Mouse (Mus musculus) myocyte (in vitro differentiated cells): ENCODE results near the gene Actr6. TPM values are rescaled to one million over a fixed set of nuclear protein-coding genes. Genes with fewer than 3 reads are reported as not detected.

Experiments used
- H3K27me3 ChIP-seq: one replicate; pipeline ENCODE4 v1.6.1; 2011; ENCODE audit not compliant: control insufficient read depth, insufficient read depth, insufficient read length
- H3K36me3 ChIP-seq: one replicate; pipeline ENCODE4 v1.6.1; 2011; ENCODE audit not compliant: control insufficient read depth, insufficient read depth
- H3K4me2 ChIP-seq: one replicate; pipeline ENCODE4 v1.6.1; 2011; ENCODE audit warnings: low read depth, control low read depth
- H3K4me3 ChIP-seq: one replicate; pipeline ENCODE4 v1.5.1; 2011; ENCODE audit warnings: mild to moderate bottlenecking, control low read depth, moderate library complexity
- H3K79me2 ChIP-seq: one replicate; pipeline ENCODE4 v1.6.1; 2011; ENCODE audit not compliant: control insufficient read depth, insufficient read depth
- H3ac ChIP-seq: one replicate; pipeline ENCODE4 v1.6.1; 2011; ENCODE audit not compliant: control insufficient read depth, insufficient read length
- CEBPB ChIP-seq: IDR thresholded peaks from 2 replicates; pipeline ENCODE4 v1.6.1; 2011; ENCODE audit warnings: mild to moderate bottlenecking, moderate library complexity; ENCODE audit not compliant: poor library complexity, insufficient read depth, severe bottlenecking
- E2F4 ChIP-seq: IDR thresholded peaks from one replicate; pipeline ENCODE4 v1.6.1; 2011; ENCODE audit warnings: mild to moderate bottlenecking, control low read depth, moderate library complexity; ENCODE audit not compliant: insufficient read depth
- MAX ChIP-seq: IDR thresholded peaks from one replicate; pipeline ENCODE4 v1.6.1; 2011; ENCODE audit warnings: low read depth, mild to moderate bottlenecking, control low read depth
- MYOD1 ChIP-seq, 3 experiments: IDR thresholded peaks; one replicate each; pipeline ENCODE4 v1.6.1; 2011; ENCODE audit warnings: control low read depth in 2 of 3, low read depth in 2 of 3, mild to moderate bottlenecking in 2 of 3, moderate library complexity in 1 of 3; ENCODE audit not compliant: insufficient read length in 2 of 3, control insufficient read depth in 1 of 3
- MYOG ChIP-seq, 3 experiments: IDR thresholded peaks; one replicate each; pipeline ENCODE4 v1.6.1; 2011; ENCODE audit warnings: control low read depth in 2 of 3, low read depth in 2 of 3, mild to moderate bottlenecking in 2 of 3; ENCODE audit not compliant: insufficient read length in 2 of 3, control insufficient read depth in 1 of 3, insufficient read depth in 1 of 3
- POLR2A ChIP-seq: IDR thresholded peaks from one replicate; pipeline ENCODE4 v1.6.1; 2011; ENCODE audit warnings: low read depth, mild to moderate bottlenecking, control low read depth, moderate library complexity; ENCODE audit not compliant: insufficient read length
- POLR2AphosphoS2 ChIP-seq: IDR thresholded peaks from one replicate; pipeline ENCODE4 v1.6.1; 2011; ENCODE audit warnings: low read depth, control low read depth; ENCODE audit not compliant: insufficient read length
- REST ChIP-seq: IDR thresholded peaks from one replicate; pipeline ENCODE4 v1.6.1; 2011; ENCODE audit warnings: mild to moderate bottlenecking, control low read depth, moderate library complexity; ENCODE audit not compliant: insufficient read depth, insufficient read length
- SRF ChIP-seq: IDR thresholded peaks from one replicate; pipeline ENCODE4 v1.6.1; 2011; ENCODE audit warnings: low read depth; ENCODE audit not compliant: control insufficient read depth, insufficient read length
- TCF12 ChIP-seq: IDR thresholded peaks from one replicate; pipeline ENCODE4 v1.6.1; 2011; ENCODE audit warnings: mild to moderate bottlenecking, control low read depth; ENCODE audit not compliant: poor library complexity, insufficient read depth, severe bottlenecking
- TCF3 ChIP-seq: IDR thresholded peaks from one replicate; pipeline ENCODE4 v1.6.1; 2011; ENCODE audit warnings: low read depth, control low read depth; ENCODE audit not compliant: insufficient read length
- USF1 ChIP-seq: IDR thresholded peaks from one replicate; pipeline ENCODE4 v1.6.1; 2011; ENCODE audit warnings: low read depth, mild to moderate bottlenecking, control low read depth, moderate library complexity
- polyA plus RNA-seq: library from polyadenylated mRNA; unstranded; fragments of >200 nt; fragmentation: generic; extraction: Trizol; gene quantifications from one replicate; pipeline ENCODE4 v1.2.1, GENCODE M21; 2012; ENCODE audit warnings: missing spikeins

Actr6 gene
- polyA plus RNA-seq, 1 experiment, result 4.5 TPM

DNA sequence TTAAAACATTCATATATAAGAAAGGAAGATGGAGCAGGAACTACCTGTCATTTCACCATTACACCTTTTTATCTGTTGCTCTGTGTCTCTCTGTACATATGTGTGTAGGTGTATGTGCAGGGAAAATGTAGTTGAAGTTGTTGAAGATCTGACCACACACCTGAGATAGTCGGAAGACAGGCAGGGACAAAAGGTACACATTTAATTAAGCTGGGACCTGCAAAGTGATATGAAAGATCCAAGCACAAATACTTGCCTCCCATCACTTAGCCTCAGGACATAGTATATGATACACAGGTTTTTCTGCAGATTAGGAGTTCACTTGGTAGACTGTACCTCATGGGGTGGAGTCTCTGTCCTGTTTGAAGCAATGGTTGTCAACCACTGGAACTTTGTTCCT, 15.8 kb upstream of the Actr6 start:
- H3K79me2 ChIP-seq, result peaks cover 77% of the 10 kb centered on the region
- H3K36me3 ChIP-seq, result no peaks in the 10 kb centered on the region
- no peak overlapping the region for H3K4me2 ChIP-seq
- H3K27me3 ChIP-seq, result no peaks in the 10 kb centered on the region
- TF ChIP-seq SRF (no peak), USF1 (no peak), CEBPB (no peak), MYOG (IDR thresholded peaks at IDR 0.05; ENCODE audit: control insufficient read depth in 1 of 3, insufficient read depth in 1 of 3, insufficient read length in 2 of 3, low read depth in 2 of 3) (no peak), MAX (no peak), TCF12 (no peak), TCF3 (no peak), POLR2A (no peak), POLR2AphosphoS2 (no peak), E2F4 (no peak), MYOD1 (IDR thresholded peaks at IDR 0.05; ENCODE audit: control insufficient read depth in 1 of 3, insufficient read length in 2 of 3, low read depth in 2 of 3) (no peak), REST (no peak)
- no peak overlapping the region for H3ac ChIP-seq
- no peak overlapping the region for H3K4me3 ChIP-seq

DNA sequence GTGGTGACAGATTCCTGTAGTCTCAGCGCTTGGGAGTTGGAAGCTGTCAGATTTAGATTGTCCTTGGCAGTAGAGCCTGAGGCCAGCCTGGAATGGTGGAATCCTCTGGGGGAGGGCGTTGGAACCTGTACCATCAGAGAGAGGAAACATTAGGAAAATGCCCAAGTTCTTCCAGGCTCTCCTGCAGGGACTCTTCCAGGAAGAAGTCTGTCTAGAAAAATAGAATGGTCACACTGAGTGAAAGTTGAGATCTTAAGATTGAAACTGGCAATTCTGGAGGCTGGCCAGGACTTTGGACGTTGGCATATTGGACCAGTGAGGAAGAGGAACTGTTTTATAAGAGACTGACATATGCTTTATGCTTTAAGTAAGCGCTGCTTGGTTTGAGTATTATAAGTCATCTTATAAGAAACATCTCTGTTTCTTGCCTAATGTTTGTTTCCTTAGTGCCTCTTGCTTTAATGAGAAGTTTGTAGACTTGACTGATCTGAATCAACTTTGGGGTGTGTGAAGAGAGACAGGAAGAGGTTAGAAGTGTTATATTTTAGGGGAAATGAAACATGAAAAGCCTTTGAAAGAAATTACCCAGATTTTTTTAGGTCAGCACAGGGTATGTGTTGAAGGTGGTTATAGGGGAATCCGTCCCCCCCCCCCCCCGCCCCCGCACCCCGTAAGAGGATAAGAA, 15.3 kb upstream of the Actr6 start:
- Histone ChIP-seq H3K79me2 (peaks cover 71% of the 10 kb centered on the region), H3K4me3 (no peak overlapping the region), H3K4me2 (peak overlapping the region; percentile 46), H3K27me3 (no peaks in the 10 kb centered on the region), H3ac (no peak overlapping the region), H3K36me3 (no peaks in the 10 kb centered on the region)
- TF ChIP-seq MYOG (IDR thresholded peaks at IDR 0.05; ENCODE audit: control insufficient read depth in 1 of 3, insufficient read depth in 1 of 3, insufficient read length in 2 of 3, low read depth in 2 of 3) (no peak), TCF3 (no peak), TCF12 (no peak), CEBPB (no peak), POLR2AphosphoS2 (no peak), SRF (no peak), MYOD1 (IDR thresholded peaks at IDR 0.05; ENCODE audit: control insufficient read depth in 1 of 3, insufficient read length in 2 of 3, low read depth in 2 of 3) (no peak), POLR2A (no peak), E2F4 (no peak), USF1 (no peak), MAX (no peak), REST (no peak)

DNA sequence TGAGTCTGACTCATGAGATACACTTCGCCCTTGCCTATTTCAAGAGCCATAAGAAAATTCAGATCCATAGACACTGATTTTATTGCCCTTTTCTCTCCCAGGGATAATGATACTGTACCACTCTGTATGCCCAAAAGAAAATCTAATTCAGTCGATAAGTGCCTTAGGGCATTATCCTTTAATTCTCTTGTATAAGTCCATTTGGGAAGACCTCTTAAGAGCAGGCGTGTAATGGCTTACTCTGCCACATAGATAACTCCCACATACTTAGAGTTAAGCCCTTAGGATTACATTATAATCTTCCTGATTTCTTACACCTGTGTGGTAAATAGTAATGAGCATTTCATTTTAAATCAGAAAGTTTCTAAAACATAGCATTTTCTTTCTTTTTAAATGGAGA, 14.5 kb upstream of the Actr6 start:
- peak overlapping the region; percentile 78 for H3K4me2 ChIP-seq
- no peaks in the 10 kb centered on the region for H3K27me3 ChIP-seq
- no peak overlapping the region for H3ac ChIP-seq
- H3K36me3 ChIP-seq, result no peaks in the 10 kb centered on the region
- H3K4me3 ChIP-seq, result peak overlapping the region; percentile 85
- TF ChIP-seq POLR2A (no peak), POLR2AphosphoS2 (no peak), TCF12 (no peak), CEBPB (no peak), MYOD1 (IDR thresholded peaks at IDR 0.05; ENCODE audit: control insufficient read depth in 1 of 3, insufficient read length in 2 of 3, low read depth in 2 of 3) (no peak), MYOG (IDR thresholded peaks at IDR 0.05; ENCODE audit: control insufficient read depth in 1 of 3, insufficient read depth in 1 of 3, insufficient read length in 2 of 3, low read depth in 2 of 3) (no peak), E2F4 (no peak), USF1 (no peak), MAX (no peak), REST (no peak), TCF3 (no peak), SRF (no peak)
- H3K79me2 ChIP-seq, result peaks cover 64% of the 10 kb centered on the region

DNA sequence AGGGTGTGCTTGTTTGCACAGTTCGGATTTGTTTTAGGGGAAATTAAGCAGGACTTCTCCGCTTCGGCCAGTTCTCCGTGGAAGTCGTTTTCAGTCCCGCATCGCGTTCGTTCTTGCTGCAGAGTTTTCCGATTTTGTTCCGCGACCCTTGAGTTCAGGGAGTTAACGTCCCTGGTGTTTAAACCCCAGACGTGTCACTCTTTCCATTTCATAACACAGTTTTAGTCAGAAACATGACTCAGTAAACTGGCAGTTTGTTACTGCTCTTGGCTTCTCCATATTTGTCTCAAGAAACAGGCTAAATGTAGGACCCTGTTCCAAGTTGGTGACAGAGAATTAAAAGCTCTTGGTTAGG, 13.5 kb upstream of the Actr6 start:
- Histone ChIP-seq H3ac (peak overlapping the region; percentile 82), H3K27me3 (no peaks in the 10 kb centered on the region)
- no peak for TF ChIP-seq SRF
- TF ChIP-seq POLR2A, result no peak
- no peak for TF ChIP-seq USF1
- no peak for TF ChIP-seq POLR2AphosphoS2

More for the DNA sequence above, 13.5 kb upstream of the Actr6 start:
- peak overlapping the region; percentile 85 for H3K4me3 ChIP-seq
- H3K4me2 ChIP-seq, result peak overlapping the region; percentile 78
- peaks cover 54% of the 10 kb centered on the region for H3K79me2 ChIP-seq
- H3K36me3 ChIP-seq, result no peaks in the 10 kb centered on the region
